Mouse (Mus musculus) T-helper 1 cell (primary cell): ENCODE data around the gene Limch1.

Source experiments
- in situ Hi-C: fragments of 300-600 bp; cut with MboI, MseI; formaldehyde crosslinking; loops from one replicate; pipeline ENCODE4 v1.15.1; 2025; ENCODE audit warnings: high pct_unique_total_duplicates

Gene Limch1

GRCm38 (mm10) chr5:66826844-66827243, 81.2 kb downstream of the Limch1 start:
- in situ Hi-C loops: no loop called here

DNA sequence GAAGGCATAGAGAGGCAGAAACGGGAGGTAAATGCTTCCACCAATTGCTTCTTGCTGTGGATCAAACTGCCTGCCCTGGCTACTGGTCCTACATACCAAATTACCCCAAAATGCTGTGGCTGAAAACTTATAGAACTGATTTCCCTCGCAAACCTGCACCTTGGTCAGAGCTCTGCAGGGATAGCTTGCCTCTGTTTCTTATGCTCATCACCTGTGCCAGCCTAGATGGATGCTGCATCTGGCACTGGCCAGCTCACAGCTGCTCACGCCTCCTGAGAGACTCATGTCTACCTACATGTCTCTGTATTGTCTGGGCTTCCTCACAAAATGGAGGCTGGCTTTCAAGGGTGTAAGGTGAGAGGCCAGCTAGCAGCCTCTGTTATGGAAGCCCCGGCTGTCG, 83.9 kb downstream of the Limch1 start:
- in situ Hi-C loops: no loop called here

DNA sequence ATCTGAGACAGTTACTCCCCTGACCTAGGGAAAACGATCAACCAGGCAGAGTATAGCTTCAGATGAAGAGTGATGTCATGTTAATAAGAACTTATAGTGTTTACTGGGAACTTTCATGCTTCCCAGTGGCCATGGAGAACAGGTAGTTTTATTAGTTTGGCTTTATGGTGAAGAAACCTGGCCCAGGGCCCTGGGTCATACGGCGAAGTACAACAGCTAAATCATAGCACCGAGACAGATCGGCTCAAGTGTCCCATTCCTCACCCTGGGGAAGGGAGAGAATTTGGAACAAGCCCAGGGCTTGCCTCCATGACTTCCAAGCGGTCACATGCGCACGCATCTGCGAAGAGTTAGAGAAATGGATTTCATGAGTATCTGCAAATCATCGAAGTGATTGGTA, 84.6 kb downstream of the Limch1 start:
- in situ Hi-C loops: no loop called here

- in situ Hi-C loops: no loop called here
These were observed 89.1 kb downstream of the Limch1 start for GRCm38 (mm10) chr5:66834756-66835155.

DNA sequence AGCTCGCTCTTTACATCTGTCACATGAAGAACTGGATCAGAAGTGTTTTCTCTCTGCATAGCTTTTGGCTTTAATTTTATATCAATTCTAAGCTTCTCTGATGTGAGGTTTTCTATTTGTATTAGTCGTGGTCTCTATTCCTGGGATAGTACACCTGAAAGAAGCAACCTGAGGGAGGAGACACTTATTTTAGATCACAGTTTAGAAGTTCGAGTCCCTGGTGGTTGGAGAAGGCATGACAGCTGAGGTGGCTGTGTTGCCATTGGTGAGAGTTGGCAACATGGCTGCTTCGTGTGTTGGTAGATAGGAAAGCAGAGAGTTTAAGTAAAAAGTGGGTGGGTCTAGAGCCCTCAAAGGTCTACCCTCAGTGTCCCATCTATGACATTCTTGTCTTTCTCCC, 91.3 kb downstream of the Limch1 start:
- in situ Hi-C loops: no loop called here

DNA sequence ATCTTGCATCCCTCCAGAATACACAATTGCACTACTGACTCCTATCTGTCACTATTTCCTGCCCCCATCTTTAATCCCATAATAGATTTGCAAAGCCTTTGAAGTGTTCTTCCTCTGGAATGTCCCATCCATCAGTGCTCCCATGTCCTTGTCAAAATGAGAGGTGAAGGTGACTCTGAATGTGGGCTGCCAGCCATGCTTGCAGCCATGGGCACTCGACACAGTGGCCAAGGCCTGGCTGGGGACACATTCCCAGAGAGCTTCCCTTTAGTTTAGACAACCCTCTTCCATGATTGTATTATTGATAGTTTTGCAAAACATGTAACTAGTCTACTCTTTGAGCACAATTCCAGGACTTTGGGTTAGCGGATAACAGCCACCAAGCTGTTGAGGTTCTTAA, 96.3 kb downstream of the Limch1 start:
- in situ Hi-C loops: no loop called here

DNA sequence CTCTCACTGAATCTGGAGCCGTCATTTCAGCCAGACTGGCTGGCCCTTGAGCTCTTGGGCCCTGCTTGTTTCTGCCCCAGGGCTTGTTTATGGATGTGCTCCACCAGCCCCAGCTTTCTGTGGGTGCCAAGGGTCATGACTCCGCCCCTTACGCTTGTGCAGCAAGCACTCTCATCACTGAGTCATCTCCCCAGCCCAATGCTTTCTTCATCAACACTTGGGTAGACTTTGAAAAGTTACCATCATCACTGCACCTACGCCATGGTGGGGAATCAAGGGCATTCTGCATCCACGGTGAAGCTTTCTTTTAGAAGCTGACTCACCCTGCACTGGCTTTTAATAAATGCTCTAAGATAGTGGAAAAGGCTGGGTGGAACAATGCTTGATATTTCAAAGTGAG, 97.1 kb downstream of the Limch1 start:
- in situ Hi-C loops: no loop called here

GRCm38 (mm10) chr5:66848136-66848535, 102.5 kb downstream of the Limch1 start:
- in situ Hi-C loops: no loop called here

DNA sequence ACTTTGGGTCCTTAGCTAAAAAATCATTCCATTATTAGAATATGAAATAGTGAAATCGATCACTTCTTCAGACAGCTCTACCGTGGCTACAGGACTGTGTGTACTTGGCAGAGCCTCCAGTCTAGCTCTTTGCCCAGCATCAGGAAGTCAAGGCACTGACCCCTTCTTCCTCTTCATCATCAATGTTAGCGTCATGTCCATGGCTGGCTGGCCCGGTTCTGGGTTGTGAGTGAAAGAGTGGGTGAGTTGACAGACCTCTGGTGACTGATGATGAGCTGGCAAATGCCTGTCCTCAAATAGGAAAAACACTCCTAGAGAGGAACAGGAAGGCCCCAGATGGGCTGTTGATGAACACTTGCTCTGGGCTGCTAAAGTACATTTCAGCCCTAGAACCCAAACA, 103.5 kb downstream of the Limch1 start:
- in situ Hi-C loops: no loop called here

DNA sequence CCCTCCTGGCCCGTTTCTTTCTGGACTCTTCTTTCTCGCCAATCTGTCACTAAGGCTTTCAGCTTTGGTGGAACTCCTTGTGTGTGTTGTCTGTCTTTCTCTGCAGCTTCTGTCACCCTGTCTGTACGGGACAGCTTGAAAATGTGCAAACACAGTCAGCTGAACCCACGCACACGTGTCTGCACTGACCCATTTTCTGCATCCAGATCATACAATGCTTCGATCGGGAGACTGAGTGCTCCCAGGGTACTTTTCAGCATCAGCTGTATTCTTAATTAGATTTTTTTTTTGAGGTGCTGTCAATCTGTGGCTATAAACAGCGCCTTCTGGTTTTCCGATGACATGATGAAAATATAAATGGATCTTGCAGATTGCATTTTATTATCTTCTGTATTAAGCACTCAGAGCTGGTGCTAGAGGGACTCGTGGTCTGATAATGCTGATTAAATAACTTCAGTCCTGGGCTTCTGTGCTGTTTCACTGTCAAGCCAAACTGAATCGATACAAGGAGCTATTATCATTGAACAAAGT, 105.2 kb downstream of the Limch1 start:
- in situ Hi-C loops: no loop called here

GRCm38 (mm10) chr5:66851708-66852107, 106.1 kb downstream of the Limch1 start:
- in situ Hi-C loops: no loop called here

- in situ Hi-C loops: no loop called here
These were observed 108.6 kb downstream of the Limch1 start for GRCm38 (mm10) chr5:66854263-66854662.

GRCm38 (mm10) chr5:66855358-66856107, 109.9 kb downstream of the Limch1 start:
- in situ Hi-C loops: no loop called here

DNA sequence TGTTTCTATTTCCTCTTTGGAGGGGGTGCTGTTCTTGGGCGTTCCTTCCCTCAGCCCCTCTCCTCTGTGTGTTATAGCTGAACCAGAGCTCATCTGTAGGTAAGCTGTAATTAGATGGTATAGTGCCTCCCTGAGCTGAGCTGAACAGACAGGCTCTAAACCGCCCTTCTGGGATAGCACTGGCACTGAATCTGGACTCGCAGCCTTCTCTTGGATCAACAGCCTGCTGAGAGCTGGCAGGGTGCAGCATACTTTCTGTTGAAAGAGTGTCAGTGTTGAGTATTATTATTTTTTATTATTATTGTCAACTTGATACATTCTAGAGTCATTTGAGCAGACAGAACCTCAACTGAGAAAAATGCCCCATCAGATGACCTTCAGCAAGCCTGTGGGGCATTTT, 113.9 kb downstream of the Limch1 start:
- in situ Hi-C loops: no loop called here

DNA sequence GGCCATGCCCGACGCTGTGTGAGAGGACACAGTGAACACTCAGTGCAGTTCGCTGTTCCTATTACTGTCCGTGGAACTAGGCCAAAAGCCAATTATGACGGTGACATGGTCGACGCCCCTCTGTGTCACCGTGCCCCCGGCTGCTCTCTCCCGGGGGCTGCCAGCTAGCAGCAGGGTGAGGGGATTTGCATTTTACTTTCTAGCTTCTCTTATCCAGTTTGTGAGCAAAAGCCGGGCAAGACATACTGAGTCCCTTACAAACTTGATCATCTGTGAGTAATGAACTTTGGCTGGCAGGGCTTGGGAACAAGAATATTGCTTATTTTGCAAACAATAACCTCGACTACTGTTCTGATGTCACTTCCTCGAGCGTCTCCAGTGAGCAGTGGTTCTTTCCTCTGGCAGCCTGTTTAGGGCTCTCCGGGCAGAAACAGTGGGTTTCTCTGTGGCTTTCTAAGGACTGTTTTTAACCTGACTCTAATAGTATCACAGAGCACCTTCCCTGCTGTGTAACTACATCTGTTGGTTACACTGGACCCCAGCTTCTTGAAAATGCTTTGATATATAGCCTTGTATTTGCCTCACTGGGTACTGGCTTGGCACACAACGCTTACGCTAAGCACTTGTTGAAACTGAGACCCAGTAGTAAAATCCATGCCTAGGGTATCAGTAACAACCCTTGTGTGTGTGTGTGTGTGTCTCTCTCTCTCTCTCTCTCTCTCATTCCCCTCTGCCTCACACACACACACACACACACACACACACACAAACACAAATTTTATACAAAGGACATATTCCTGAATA, 115.8 kb downstream of the Limch1 start:
- in situ Hi-C loops: no loop called here

- in situ Hi-C loops: no loop called here
These were observed 116.5 kb downstream of the Limch1 start for GRCm38 (mm10) chr5:66862151-66862550.

DNA sequence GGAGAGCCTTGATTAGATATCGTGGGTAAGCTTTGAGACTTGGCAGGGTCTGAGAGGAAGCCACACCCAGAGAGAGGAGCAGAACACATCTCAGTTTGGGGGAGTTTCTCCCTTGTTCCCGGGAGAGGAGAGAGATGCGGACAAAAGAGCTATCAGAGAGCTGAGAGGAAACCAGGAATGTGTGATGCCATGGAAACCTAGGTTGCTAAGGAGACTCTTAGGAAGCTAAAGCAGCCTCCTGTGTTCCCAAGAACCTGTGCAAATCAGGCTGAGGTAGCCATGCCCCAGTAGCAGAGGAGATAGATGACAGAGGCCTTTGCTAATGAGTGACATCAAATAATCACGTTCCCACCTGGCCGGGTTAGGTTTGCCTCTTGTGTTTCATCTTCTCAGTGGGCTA, 119.6 kb downstream of the Limch1 start:
- in situ Hi-C loops: no loop called here

DNA sequence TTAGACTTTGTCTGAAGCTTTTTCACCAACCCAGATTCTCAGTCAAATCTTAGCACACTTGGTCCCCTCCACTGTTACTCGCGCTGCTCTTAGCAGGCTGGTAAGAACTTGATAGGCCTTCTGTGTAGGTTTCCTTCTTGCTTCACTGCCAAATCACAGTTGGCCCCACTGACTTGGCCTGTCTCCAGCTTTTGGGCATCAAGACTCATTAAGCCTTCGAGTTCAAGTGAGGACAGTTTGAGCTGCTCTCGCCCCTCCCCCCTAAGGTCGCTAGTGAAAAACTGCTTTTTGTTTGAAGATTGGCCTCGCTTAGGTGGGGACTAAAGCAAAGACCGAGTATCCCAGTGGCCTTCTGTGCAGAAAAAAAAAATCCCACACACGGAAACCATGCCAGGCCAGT, 120.4 kb downstream of the Limch1 start:
- in situ Hi-C loops: no loop called here

DNA sequence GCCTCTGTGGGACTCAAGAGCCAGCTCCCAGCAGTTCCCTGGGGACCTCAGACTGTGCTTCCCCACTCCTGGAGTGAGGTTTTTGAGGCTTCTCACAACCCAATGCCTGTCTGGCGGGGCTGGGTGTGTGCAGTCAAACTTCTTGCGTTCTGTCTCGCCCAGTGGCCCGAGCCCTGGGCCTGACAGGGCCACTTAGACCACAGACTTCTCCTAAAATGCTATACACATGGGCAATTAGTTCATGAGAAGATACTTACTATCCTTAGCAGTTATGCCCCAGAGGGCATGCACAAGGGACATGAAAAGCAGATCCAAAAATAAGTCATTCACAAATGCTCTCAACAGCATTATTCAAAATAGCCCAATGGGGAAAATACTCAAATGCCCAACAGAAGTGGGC, 123.9 kb downstream of the Limch1 start:
- in situ Hi-C loops: no loop called here

- in situ Hi-C loops: no loop called here
These were observed 126.0 kb downstream of the Limch1 start for GRCm38 (mm10) chr5:66871521-66872050.

- in situ Hi-C loops: no loop called here
These were observed 126.4 kb downstream of the Limch1 start for GRCm38 (mm10) chr5:66872053-66872452.

DNA sequence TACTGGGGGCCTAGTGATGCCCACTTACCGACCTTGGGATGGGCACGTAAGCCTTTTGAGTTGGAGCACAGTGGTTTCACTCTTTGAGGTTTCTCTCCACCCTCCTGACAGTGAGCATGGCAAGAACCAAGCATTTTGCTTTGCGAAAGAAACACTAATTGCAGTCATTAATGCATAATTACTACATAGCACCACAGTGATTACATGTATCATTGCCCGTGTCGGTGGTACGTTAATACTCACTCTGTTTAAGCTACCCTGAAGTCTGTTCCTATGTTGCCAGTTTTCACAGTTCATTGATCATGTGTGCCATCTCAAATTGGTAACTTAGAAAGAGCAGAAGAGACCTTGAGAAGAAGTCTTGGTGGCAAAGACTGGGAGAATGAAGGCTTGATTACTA, 127.1 kb downstream of the Limch1 start:
- in situ Hi-C loops: no loop called here
